Mouse (Mus musculus) lung, postnatal 0 days (tissue): ENCODE measurements around the gene Traf2.
A peak's percentile ranks its signal among the peaks of the same experiment; 100 is the strongest.

Experiments used
- CTCF ChIP-seq: IDR thresholded peaks from 2 replicates; pipeline ENCODE4 v1.5.1; 2016; ENCODE audit warnings: antibody characterized with exemption, mild to moderate bottlenecking
- EP300 ChIP-seq: IDR thresholded peaks from 2 replicates; pipeline ENCODE4 v1.6.1; 2016; ENCODE audit warnings: antibody characterized with exemption, mild to moderate bottlenecking, control low read depth

DNA sequence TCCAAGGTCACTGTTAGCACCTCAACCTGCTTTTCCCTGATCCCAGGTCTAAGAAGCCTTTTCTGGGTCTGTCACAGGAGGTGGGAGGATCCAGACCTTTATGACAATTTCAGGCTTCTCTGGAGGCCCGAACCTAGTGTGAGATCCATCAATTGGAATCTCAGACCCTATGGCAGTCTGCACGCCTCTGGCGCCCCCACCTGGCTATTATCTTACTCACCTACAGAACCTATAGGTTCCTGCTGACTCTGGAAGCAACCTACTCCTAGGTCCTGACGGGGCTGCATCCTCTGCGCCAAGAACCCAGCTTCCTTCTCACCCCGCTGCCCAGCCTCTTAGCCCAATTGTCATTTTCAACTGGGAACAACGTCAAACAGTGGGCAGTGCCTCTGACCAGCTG lies 63.8 kb downstream of the Traf2 start:
- peak; percentile 69 for TF ChIP-seq CTCF
- no peak for TF ChIP-seq EP300
